Mouse (Mus musculus): ENCODE measurements around the gene Bcorl1.

Gene Bcorl1

GRCm38 (mm10) chrX:48341141-48341540 is at the start of gene Bcorl1:
Bcorl1 (plus strand) TSS chrX:48341358.
- peak; percentile 61 for DNase-seq (ENCODE audit: low spot score)

- no peak for DNase-seq (ENCODE audit: low spot score)
Observed at GRCm38 (mm10) chrX:48291413-48291812, 49.7 kb upstream of the Bcorl1 start.

GRCm38 (mm10) chrX:48305356-48305755 is 35.8 kb upstream of the Bcorl1 start:
- DNase-seq (ENCODE audit: low spot score): no peak

GRCm38 (mm10) chrX:48310706-48311517 is 30.2 kb upstream of the Bcorl1 start:
- no peak for DNase-seq (ENCODE audit: low spot score)

- no peak for DNase-seq (ENCODE audit: low spot score)
Observed at GRCm38 (mm10) chrX:48311727-48312126, 29.4 kb upstream of the Bcorl1 start.

- peak; percentile 81 for DNase-seq (ENCODE audit: low spot score)
Observed at GRCm38 (mm10) chrX:48314530-48315079, 26.6 kb upstream of the Bcorl1 start.

GRCm38 (mm10) chrX:48317444-48317843 is 23.7 kb upstream of the Bcorl1 start:
- no peak for DNase-seq (ENCODE audit: low spot score)

GRCm38 (mm10) chrX:48318194-48318593 is 23.0 kb upstream of the Bcorl1 start:
- no peak for DNase-seq (ENCODE audit: low spot score)

- DNase-seq (ENCODE audit: low spot score): no peak
Observed at GRCm38 (mm10) chrX:48340441-48341049, 613 bp upstream of the Bcorl1 start.

- peak; percentile 76 for DNase-seq (ENCODE audit: low spot score)
Observed at GRCm38 (mm10) chrX:48341621-48342161, 533 bp downstream of the Bcorl1 start.

GRCm38 (mm10) chrX:48342731-48343130 is 1.6 kb downstream of the Bcorl1 start:
- no peak for DNase-seq (ENCODE audit: low spot score)

- DNase-seq (ENCODE audit: low spot score): peak; percentile 88
Observed at GRCm38 (mm10) chrX:48343461-48343952, 2.3 kb downstream of the Bcorl1 start.

GRCm38 (mm10) chrX:48343966-48344642 is 2.9 kb downstream of the Bcorl1 start:
- no peak for DNase-seq (ENCODE audit: low spot score)

GRCm38 (mm10) chrX:48344643-48345384 is 3.7 kb downstream of the Bcorl1 start:
- no peak for DNase-seq (ENCODE audit: low spot score)

- DNase-seq (ENCODE audit: low spot score): no peak
Observed at GRCm38 (mm10) chrX:48345385-48345932, 4.3 kb downstream of the Bcorl1 start.

- DNase-seq (ENCODE audit: low spot score): no peak
Observed at GRCm38 (mm10) chrX:48355346-48355745, 14.2 kb downstream of the Bcorl1 start.

GRCm38 (mm10) chrX:48365836-48366577 is 24.8 kb downstream of the Bcorl1 start:
- DNase-seq (ENCODE audit: low spot score): no peak

- DNase-seq (ENCODE audit: low spot score): no peak
Observed at GRCm38 (mm10) chrX:48367841-48368240, 26.7 kb downstream of the Bcorl1 start.

- no peak for DNase-seq (ENCODE audit: low spot score)
Observed at GRCm38 (mm10) chrX:48383643-48384042, 42.5 kb downstream of the Bcorl1 start.

- no peak for DNase-seq (ENCODE audit: low spot score)
Observed at GRCm38 (mm10) chrX:48385927-48386326, 44.8 kb downstream of the Bcorl1 start.

All from ovary, adult 18-20 months (tissue).